In genomic region chr7:79563675-79564074, GRCm38 (mm10) we compare ENCODE assay signal across 11 mouse cellular contexts. TPM values are rescaled to one million over a fixed set of nuclear protein-coding genes. Genes with fewer than 3 reads are reported as not detected.
DNase-seq lines count a peak whose midpoint lies in the region; ATAC-seq and TF ChIP-seq lines count a peak whose summit lies in the region.
"Had no signal": no experiment of that assay in that cellular context is flagged by ENCODE, and none has a peak within 500 bp of the region (broad histone marks: within the 10 kb centered on the region; RNA-seq: fewer than 3 reads in every experiment).

No protein-coding gene starts in this region.

- 16% methylated on average over 13 of the region's 13 CpGs for WGBS in hindbrain, embryonic 11.5 days
- 25% methylated on average over 13 of the region's 13 CpGs for WGBS in hindbrain, embryonic 14.5 days
- WGBS in bone marrow, adult 2 months: 23% methylated on average over 13 of the region's 13 CpGs
- 33% methylated on average over 13 of the region's 13 CpGs for WGBS in hindbrain, postnatal 0 days

- no peaks in the 10 kb centered on the region for H3K9me3 ChIP-seq in hindbrain, embryonic 11.5 days (ENCODE audit: control insufficient read depth, low read length)
- no peaks in the 10 kb centered on the region for H3K9me3 ChIP-seq in hindbrain, embryonic 14.5 days (ENCODE audit: control insufficient read depth, low read length)
- no peaks in the 10 kb centered on the region for H3K9me3 ChIP-seq in E14TG2a.4 (ENCODE audit: low read length)
- no peaks in the 10 kb centered on the region for H3K9me3 ChIP-seq in hindbrain, postnatal 0 days (ENCODE audit: low read length)
- H3K9me3 ChIP-seq: heart, embryonic 15.5 days; megakaryocyte, embryonic 14.5 days had no signal

- H3K36me3 ChIP-seq in hindbrain, embryonic 11.5 days (ENCODE audit: control insufficient read depth, insufficient read depth, low read length): no peaks in the 10 kb centered on the region
- no peaks in the 10 kb centered on the region for H3K36me3 ChIP-seq in hindbrain, embryonic 14.5 days (replicated peaks; ENCODE audit: control insufficient read depth, insufficient read depth)
- no peaks in the 10 kb centered on the region for H3K36me3 ChIP-seq in E14TG2a.4 (ENCODE audit: insufficient read depth, low read length)
- H3K36me3 ChIP-seq in hindbrain, postnatal 0 days (ENCODE audit: insufficient read depth, low read length): no peaks in the 10 kb centered on the region
- H3K36me3 ChIP-seq: heart, embryonic 15.5 days had no signal

- H3K27ac ChIP-seq in hindbrain, embryonic 11.5 days (ENCODE audit: low read depth, low read length): no peak overlapping the region
- no peak overlapping the region for H3K27ac ChIP-seq in hindbrain, embryonic 14.5 days
- H3K27ac ChIP-seq in bone marrow, adult 2 months (ENCODE audit: control insufficient read depth, insufficient read depth, low read depth, low read length, poor library complexity): no peak overlapping the region
- no peak overlapping the region for H3K27ac ChIP-seq in hindbrain, postnatal 0 days
- H3K27ac ChIP-seq: heart, embryonic 15.5 days had no signal

- peak; percentile 76 for TF ChIP-seq CTCF in E14TG2a.4 (conservative IDR thresholded peaks at IDR 0.05; ENCODE audit: low read length)
- 0 out of 2 replicates have a peak, but pooled peaks have one; percentile 6 for TF ChIP-seq CTCF in bone marrow, adult 2 months (IDR thresholded peaks at IDR 0.05; ENCODE audit: control insufficient read depth, insufficient read depth, low read length)
- peak; percentile 55 for TF ChIP-seq CTCF in hindbrain, postnatal 0 days (IDR thresholded peaks at IDR 0.05; ENCODE audit: low read depth)

- TF ChIP-seq POLR2A in bone marrow, adult 2 months (IDR thresholded peaks at IDR 0.05; ENCODE audit: borderline replicate concordance, control insufficient read depth, low read depth, low read length): no peak

- intact Hi-C loops in left cerebral cortex, postnatal 10 days (cut with DNase I): no loop called here

- H3K4me2 ChIP-seq in hindbrain, embryonic 11.5 days (replicated peaks; ENCODE audit: low read depth, low read length): no peak overlapping the region
- no peak overlapping the region for H3K4me2 ChIP-seq in hindbrain, embryonic 14.5 days (replicated peaks)
- H3K4me2 ChIP-seq in hindbrain, postnatal 0 days (ENCODE audit: low read depth, low read length): no peak overlapping the region
- H3K4me2 ChIP-seq: heart, embryonic 15.5 days had no signal

- no peaks in the 10 kb centered on the region for H3K4me1 ChIP-seq in hindbrain, embryonic 11.5 days (replicated peaks; ENCODE audit: control insufficient read depth, insufficient read depth, low read length)
- H3K4me1 ChIP-seq in hindbrain, embryonic 14.5 days (replicated peaks; ENCODE audit: control insufficient read depth, insufficient read depth, low read length): no peaks in the 10 kb centered on the region
- H3K4me1 ChIP-seq in E14TG2a.4 (replicated peaks; ENCODE audit: low read depth, low read length): peaks cover 8% of the 10 kb centered on the region; the same call in 1 of the 2 replicates
- no peaks in the 10 kb centered on the region for H3K4me1 ChIP-seq in bone marrow, adult 2 months (ENCODE audit: control insufficient read depth, insufficient read depth, low read length)
- no peaks in the 10 kb centered on the region for H3K4me1 ChIP-seq in hindbrain, postnatal 0 days (ENCODE audit: insufficient read depth, low read length)
- H3K4me1 ChIP-seq: heart, embryonic 15.5 days; megakaryocyte, embryonic 14.5 days had no signal

- H3K4me3 ChIP-seq in hindbrain, embryonic 11.5 days (ENCODE audit: low read depth, low read length): no peak overlapping the region
- H3K4me3 ChIP-seq in hindbrain, embryonic 14.5 days (replicated peaks; ENCODE audit: low read length): no peak overlapping the region
- H3K4me3 ChIP-seq in E14TG2a.4 (replicated peaks; ENCODE audit: low read length): no peak overlapping the region
- H3K4me3 ChIP-seq in bone marrow, adult 2 months (replicated peaks; ENCODE audit: control insufficient read depth, low read depth, low read length): no peak overlapping the region
- H3K4me3 ChIP-seq in hindbrain, postnatal 0 days (ENCODE audit: low read length): no peak overlapping the region
- H3K4me3 ChIP-seq: heart, embryonic 15.5 days; megakaryocyte, embryonic 14.5 days had no signal

- H3K9ac ChIP-seq in hindbrain, embryonic 11.5 days (ENCODE audit: low read depth, low read length): no peak overlapping the region
- no peak overlapping the region for H3K9ac ChIP-seq in hindbrain, embryonic 14.5 days
- H3K9ac ChIP-seq in hindbrain, postnatal 0 days (replicated peaks; ENCODE audit: low read length): no peak overlapping the region
- H3K9ac ChIP-seq: heart, embryonic 15.5 days had no signal

- ATAC-seq in hindbrain, embryonic 11.5 days (ENCODE audit: low FRiP score): no peak
- no peak for ATAC-seq in hindbrain, embryonic 14.5 days (ENCODE audit: low FRiP score)
- peak; percentile 55; the same call in 1 of the 2 replicates for ATAC-seq in hindbrain, postnatal 0 days
- no peak for ATAC-seq in frontal cortex, adult (ENCODE audit: low TSS enrichment)
- ATAC-seq: Patski had no signal

- peak; percentile 71 for DNase-seq in hindbrain, embryonic 11.5 days (ENCODE audit: low spot score)
- DNase-seq in hindbrain, embryonic 14.5 days (ENCODE audit: low spot score): no peak
- peak; percentile 42 for DNase-seq in hindbrain, postnatal 0 days (ENCODE audit: low spot score)
- no peak for DNase-seq in T-cell, adult 2 months (ENCODE audit: low spot score)
- no peak for DNase-seq in left cerebral cortex, postnatal 10 days (ENCODE audit: extremely low spot score in 1 of 2, low spot score in 2 of 2)

- H3K27me3 ChIP-seq in hindbrain, embryonic 11.5 days (ENCODE audit: control insufficient read depth, insufficient read depth, low read length): 0 out of 2 replicates have a peak, but pooled peaks cover 2% of the 10 kb centered on the region
- no peaks in the 10 kb centered on the region for H3K27me3 ChIP-seq in hindbrain, embryonic 14.5 days (ENCODE audit: control insufficient read depth, insufficient read depth, low read length)
- H3K27me3 ChIP-seq in E14TG2a.4 (ENCODE audit: insufficient read depth, low read length): peaks cover 56% of the 10 kb centered on the region
- no peaks in the 10 kb centered on the region for H3K27me3 ChIP-seq in hindbrain, postnatal 0 days (ENCODE audit: insufficient read depth, low read length)

RNA-seq across cellular contexts. Expression of gene Rhcg, which starts 53.8 kb away (rescaled TPM):
- polyA plus RNA-seq in hindbrain, embryonic 11.5 days (2014; fragmentation: Nextera tagmentation; extraction: Ambion mirVana): 1.4 and 2.7 TPM in 2 replicates
- 3.7 and 5.0 TPM in 2 replicates for polyA plus RNA-seq in hindbrain, embryonic 14.5 days (2014; fragmentation: Nextera tagmentation; extraction: Ambion mirVana)
- polyA plus RNA-seq in bone marrow, adult 2 months (2011; ENCODE audit: insufficient read depth, insufficient read length, low replicate concordance, missing spikeins): not detected in 2 replicates
- total RNA-seq in hindbrain, postnatal 0 days (2014; rRNA removed): 0.68 and 2.5 TPM in 2 replicates
- polyA plus RNA-seq in hindbrain, postnatal 0 days (2015; fragmentation: Nextera tagmentation; extraction: Ambion mirVana): 4.0 and 4.3 TPM in 2 replicates
- total RNA-seq in left cerebral cortex, postnatal 10 days (2021): 1 to 10 TPM; 1.5 to 3.2 TPM
- polyA plus RNA-seq: heart, embryonic 15.5 days had no signal

Comparison
In these comparisons a context has a peak if more than half of its experiments do, and no peak if none do; other contexts are left out.
1. DNase-seq: peak in hindbrain, embryonic 11.5 days (single experiment) and hindbrain, postnatal 0 days (single experiment); none in hindbrain, embryonic 14.5 days (single experiment), T-cell, adult 2 months (single experiment) and left cerebral cortex, postnatal 10 days (0 of 2).
2. CTCF ChIP-seq: peak in every context shown above with its lines; median percentile 76 in E14TG2a.4; 55 in hindbrain, postnatal 0 days; 6 in bone marrow, adult 2 months.